Mouse (Mus musculus): ENCODE results near the gene Ylpm1. TPM values are rescaled to one million over a fixed set of nuclear protein-coding genes. Genes with fewer than 3 reads are reported as not detected.
A peak's percentile ranks its signal among the peaks of the same experiment; 100 is the strongest.

Gene Ylpm1
- 14.2 and 15.5 TPM in 2 replicates for polyA plus RNA-seq (2012; rRNA removed)

GRCm38 (mm10) chr12:84996083-84996496 lies at the start of gene Ylpm1:
Gene Ylpm1 (plus strand): TSS chr12:84996321.
- no peaks in the 10 kb centered on the region; the same call in 1 of the 2 replicates for H3K36me3 ChIP-seq (ENCODE audit: control insufficient read depth, insufficient read depth, low read length)

DNA sequence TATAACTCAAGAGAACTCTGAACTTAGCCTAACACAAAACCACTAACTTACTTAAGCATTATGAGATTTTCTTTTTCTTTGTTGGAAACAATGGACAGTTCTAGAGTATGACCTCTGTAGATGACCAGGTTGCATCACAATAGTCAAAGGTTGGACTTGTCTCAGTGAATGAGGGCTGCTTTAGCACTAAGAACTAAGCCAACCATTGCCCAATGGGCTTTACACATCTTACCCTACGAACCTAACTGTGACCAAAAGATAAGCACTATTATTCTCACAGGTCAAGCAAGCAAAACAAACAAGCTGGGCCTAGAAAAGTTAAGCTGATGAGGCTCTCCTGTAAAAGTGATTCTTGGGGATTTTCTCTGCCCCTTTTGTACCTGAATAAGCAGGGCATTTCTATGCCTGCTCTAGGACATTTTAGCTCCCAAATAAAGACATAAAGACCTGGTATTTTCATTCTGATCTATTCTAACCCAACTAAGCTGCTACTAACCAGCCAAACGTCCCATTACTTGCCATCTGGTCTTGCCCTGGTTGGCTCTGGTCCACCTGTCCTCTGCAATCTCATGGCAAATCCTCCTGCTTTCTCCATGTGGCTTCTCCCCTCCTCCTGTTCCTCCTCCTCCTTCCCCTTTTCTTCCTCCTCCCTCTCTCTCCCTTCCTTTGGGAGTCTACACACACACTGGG lies 48.1 kb upstream of the Ylpm1 start:
- Histone ChIP-seq H3K27ac (ENCODE audit: insufficient read depth, low read length) (no peak overlapping the region), H3K27me3 (ENCODE audit: control insufficient read depth, insufficient read depth, low read length) (no peaks in the 10 kb centered on the region), H3K36me3 (ENCODE audit: control insufficient read depth, insufficient read depth, low read length) (peaks cover 21% of the 10 kb centered on the region), H3K4me3 (ENCODE audit: extremely low read depth, insufficient read depth, insufficient read length) (no peak overlapping the region), H3K4me1 (ENCODE audit: control insufficient read depth, insufficient read depth, insufficient read length) (no peaks in the 10 kb centered on the region)
- TF ChIP-seq POLR2A (IDR thresholded peaks at IDR 0.05; ENCODE audit: low read depth, low read length) (no peak), CTCF (IDR thresholded peaks at IDR 0.05; ENCODE audit: extremely low read depth, insufficient read depth, insufficient read length, insufficient replicate concordance) (no peak)
- DNase-seq (ENCODE audit: low read depth in 1 of 2, low spot score in 2 of 2): no peak
- WGBS: 90% methylated on average over 2 of the region's 2 CpGs

More at GRCm38 (mm10) chr12:84996083-84996496, at the start of gene Ylpm1:
- H3K4me1 ChIP-seq (ENCODE audit: control insufficient read depth, insufficient read depth, insufficient read length): peaks cover 9% of the 10 kb centered on the region; the same call in 1 of the 2 replicates
- peak within 1 kb of the TSS; percentile 58 for H3K27ac ChIP-seq (ENCODE audit: insufficient read depth, low read length)
- peak; percentile 93 to 97 for DNase-seq (ENCODE audit: low read depth in 1 of 2, low spot score in 2 of 2)
- peak within 1 kb of the TSS; percentile 66 for H3K4me3 ChIP-seq (ENCODE audit: extremely low read depth, insufficient read depth, insufficient read length)
- H3K27me3 ChIP-seq (ENCODE audit: control insufficient read depth, insufficient read depth, low read length): no peaks in the 10 kb centered on the region
- TF ChIP-seq POLR2A (IDR thresholded peaks at IDR 0.05; ENCODE audit: low read depth, low read length): peak; percentile 92
- TF ChIP-seq CTCF (IDR thresholded peaks at IDR 0.05; ENCODE audit: extremely low read depth, insufficient read depth, insufficient read length, insufficient replicate concordance): peak; percentile 22; the same call in 1 of the 2 replicates
- under 1% methylated on average over 45 of the region's 45 CpGs for WGBS

DNA sequence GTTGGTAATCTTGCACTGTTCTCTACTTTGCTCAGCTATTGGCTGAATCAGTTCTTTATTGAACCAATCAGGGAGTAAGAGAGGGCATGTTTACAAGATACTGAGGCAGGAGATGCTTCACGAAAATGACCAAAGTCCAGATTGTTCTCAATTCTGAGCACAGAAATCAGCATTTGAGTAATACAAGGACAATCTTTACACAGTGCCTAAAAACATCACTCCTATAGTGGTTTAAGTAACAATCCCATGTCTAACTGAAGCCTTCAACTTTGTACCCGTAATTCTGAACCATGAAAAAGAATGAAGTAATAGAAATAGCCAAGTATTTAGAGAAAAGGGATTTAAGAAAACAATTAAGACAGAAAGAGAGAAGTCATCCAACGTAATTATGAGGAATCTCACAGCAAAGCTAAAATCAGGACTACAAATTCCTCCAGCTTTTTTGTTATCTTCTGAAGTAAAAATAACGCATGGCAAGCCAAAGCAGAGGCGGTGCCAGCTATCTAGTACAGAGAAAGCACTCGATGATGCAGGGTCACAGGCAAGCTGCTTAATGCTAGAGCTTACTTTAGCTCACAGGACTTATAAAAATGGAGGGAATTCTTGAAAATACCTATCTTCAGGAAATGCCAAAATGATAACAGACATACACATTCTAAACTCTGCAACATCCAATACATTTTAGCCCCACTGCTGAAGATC lies 47.4 kb upstream of the Ylpm1 start:
- Histone ChIP-seq H3K27me3 (ENCODE audit: control insufficient read depth, insufficient read depth, low read length) (no peaks in the 10 kb centered on the region), H3K4me1 (ENCODE audit: control insufficient read depth, insufficient read depth, insufficient read length) (no peaks in the 10 kb centered on the region), H3K36me3 (ENCODE audit: control insufficient read depth, insufficient read depth, low read length) (peaks cover 18% of the 10 kb centered on the region), H3K4me3 (ENCODE audit: extremely low read depth, insufficient read depth, insufficient read length) (no peak overlapping the region), H3K27ac (ENCODE audit: insufficient read depth, low read length) (no peak overlapping the region)
- 94% methylated on average over 6 of the region's 6 CpGs for WGBS
- no peak for DNase-seq (ENCODE audit: low read depth in 1 of 2, low spot score in 2 of 2)
- TF ChIP-seq CTCF (IDR thresholded peaks at IDR 0.05; ENCODE audit: extremely low read depth, insufficient read depth, insufficient read length, insufficient replicate concordance) (no peak), POLR2A (IDR thresholded peaks at IDR 0.05; ENCODE audit: low read depth, low read length) (no peak)

GRCm38 (mm10) chr12:84950763-84951162 lies 45.4 kb upstream of the Ylpm1 start:
- peaks cover 17% of the 10 kb centered on the region for H3K36me3 ChIP-seq (ENCODE audit: control insufficient read depth, insufficient read depth, low read length)
- H3K27me3 ChIP-seq (ENCODE audit: control insufficient read depth, insufficient read depth, low read length): no peaks in the 10 kb centered on the region
- H3K4me1 ChIP-seq (ENCODE audit: control insufficient read depth, insufficient read depth, insufficient read length): no peaks in the 10 kb centered on the region
- 95% methylated on average over 6 of the region's 6 CpGs for WGBS
- no peak overlapping the region for H3K4me3 ChIP-seq (ENCODE audit: extremely low read depth, insufficient read depth, insufficient read length)
- no peak overlapping the region for H3K27ac ChIP-seq (ENCODE audit: insufficient read depth, low read length)
- DNase-seq (ENCODE audit: low read depth in 1 of 2, low spot score in 2 of 2): no peak
- TF ChIP-seq POLR2A (IDR thresholded peaks at IDR 0.05; ENCODE audit: low read depth, low read length): no peak
- TF ChIP-seq CTCF (IDR thresholded peaks at IDR 0.05; ENCODE audit: extremely low read depth, insufficient read depth, insufficient read length, insufficient replicate concordance): no peak

GRCm38 (mm10) chr12:84951531-84951930 lies 44.6 kb upstream of the Ylpm1 start:
- TF ChIP-seq CTCF (IDR thresholded peaks at IDR 0.05; ENCODE audit: extremely low read depth, insufficient read depth, insufficient read length, insufficient replicate concordance) (no peak), POLR2A (IDR thresholded peaks at IDR 0.05; ENCODE audit: low read depth, low read length) (no peak)
- Histone ChIP-seq H3K36me3 (ENCODE audit: control insufficient read depth, insufficient read depth, low read length) (peaks cover 14% of the 10 kb centered on the region), H3K4me1 (ENCODE audit: control insufficient read depth, insufficient read depth, insufficient read length) (no peaks in the 10 kb centered on the region), H3K4me3 (ENCODE audit: extremely low read depth, insufficient read depth, insufficient read length) (no peak overlapping the region), H3K27ac (ENCODE audit: insufficient read depth, low read length) (no peak overlapping the region), H3K27me3 (ENCODE audit: control insufficient read depth, insufficient read depth, low read length) (no peaks in the 10 kb centered on the region)
- 81% methylated on average over 8 of the region's 8 CpGs for WGBS
- no peak for DNase-seq (ENCODE audit: low read depth in 1 of 2, low spot score in 2 of 2)

DNA sequence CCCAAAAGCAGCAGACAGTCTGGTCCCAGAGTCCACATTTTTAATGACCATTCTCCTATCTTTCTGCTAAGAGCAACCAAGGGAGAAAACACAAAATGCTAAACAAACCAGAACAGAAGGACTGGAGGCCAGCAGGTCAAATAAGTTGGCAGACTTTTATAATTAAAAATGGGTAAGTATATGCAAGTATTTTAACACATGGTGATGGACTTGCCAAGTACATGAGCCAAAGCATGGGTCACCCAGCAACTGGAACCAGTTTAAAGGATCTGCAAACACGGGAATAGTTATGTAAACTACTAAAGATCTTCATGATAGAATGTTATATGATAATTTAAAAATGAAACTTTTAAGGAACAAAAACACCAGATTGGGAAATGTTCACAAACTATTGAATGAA lies 43.8 kb upstream of the Ylpm1 start:
- 89% methylated on average over 1 of the region's 1 CpGs for WGBS
- Histone ChIP-seq H3K27me3 (ENCODE audit: control insufficient read depth, insufficient read depth, low read length) (no peaks in the 10 kb centered on the region), H3K4me1 (ENCODE audit: control insufficient read depth, insufficient read depth, insufficient read length) (no peaks in the 10 kb centered on the region), H3K4me3 (ENCODE audit: extremely low read depth, insufficient read depth, insufficient read length) (no peak overlapping the region), H3K27ac (ENCODE audit: insufficient read depth, low read length) (no peak overlapping the region), H3K36me3 (ENCODE audit: control insufficient read depth, insufficient read depth, low read length) (peaks cover 11% of the 10 kb centered on the region)
- no peak for DNase-seq (ENCODE audit: low read depth in 1 of 2, low spot score in 2 of 2)
- TF ChIP-seq CTCF (IDR thresholded peaks at IDR 0.05; ENCODE audit: extremely low read depth, insufficient read depth, insufficient read length, insufficient replicate concordance): no peak
- TF ChIP-seq POLR2A (IDR thresholded peaks at IDR 0.05; ENCODE audit: low read depth, low read length): no peak

All from spleen, adult 2 months (tissue).